Mouse (Mus musculus) lung, adult 2 months (tissue): ENCODE results near the gene Swt1.

Source experiments
- CTCF ChIP-seq: fragments of 200-500 bp; IDR thresholded peaks from 2 replicates; pipeline ENCODE4 v1.5.1; 2011; ENCODE audit warnings: mild to moderate bottlenecking, low read length, control low read depth; ENCODE audit not compliant: insufficient read depth
- POLR2A ChIP-seq: fragments of 200-500 bp; IDR thresholded peaks from 2 replicates; pipeline ENCODE4 v1.6.1; 2011; ENCODE audit warnings: low read depth, mild to moderate bottlenecking, control low read depth, low read length, borderline replicate concordance; ENCODE audit errors: extremely low read depth

DNA sequence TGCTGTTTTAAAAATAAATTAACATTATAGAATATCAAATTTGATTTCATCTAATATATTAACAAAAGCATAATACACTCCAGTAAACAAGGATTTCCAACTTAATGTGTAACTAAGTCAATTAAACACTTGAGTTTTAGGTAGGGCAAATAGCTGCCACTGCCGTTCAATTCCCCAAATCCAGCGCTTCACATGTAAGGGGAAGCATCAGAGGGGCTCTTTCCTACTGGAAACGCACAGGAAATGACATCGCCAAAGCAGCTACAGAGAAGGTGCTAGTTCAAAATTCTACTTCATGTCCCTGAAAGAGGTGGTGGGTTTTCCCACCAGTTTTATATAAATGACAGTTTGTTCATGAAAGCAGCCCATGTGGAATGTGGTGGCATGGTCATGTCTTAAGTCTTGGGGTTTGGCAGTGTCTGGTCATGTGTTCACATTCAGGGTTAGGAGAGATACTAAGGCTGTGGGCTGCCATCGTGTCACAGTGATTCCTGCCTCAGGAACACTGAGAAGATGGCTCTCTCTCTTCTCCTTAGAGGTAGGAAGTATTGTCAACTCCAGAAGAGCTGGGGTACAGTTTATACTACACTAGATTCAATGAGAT lies 60.4 kb downstream of the Swt1 start:
- TF ChIP-seq CTCF: no peak
- TF ChIP-seq POLR2A: no peak
